Mouse (Mus musculus): ENCODE results near the gene Mrpl52. TPM values are rescaled to one million over a fixed set of nuclear protein-coding genes. Genes with fewer than 3 reads are reported as not detected.

Gene Mrpl52
- polyA plus RNA-seq, 1 experiment, result 88.5 TPM

DNA sequence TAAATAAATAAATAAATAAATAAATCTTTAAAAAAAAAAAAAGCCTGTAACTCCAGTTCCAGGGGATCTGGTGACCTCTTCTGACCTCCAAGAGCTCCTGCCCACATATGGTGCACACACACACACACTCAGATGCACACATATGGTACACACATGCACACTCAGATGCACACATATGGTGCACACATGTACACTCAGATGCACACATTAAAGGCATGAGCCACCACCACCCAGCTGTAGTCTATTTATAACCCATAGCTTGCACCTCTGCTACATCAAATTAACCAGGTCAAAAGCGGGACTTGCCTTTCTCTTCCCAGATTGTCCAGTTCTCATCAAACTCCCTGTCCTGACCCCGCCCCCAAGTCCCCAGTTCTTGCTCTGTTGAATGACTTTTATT, 5.7 kb upstream of the Mrpl52 start:
- H3K4me1 ChIP-seq (ENCODE audit: control insufficient read depth, insufficient read depth, low read length), result peaks cover 16% of the 10 kb centered on the region
- no peak overlapping the region for H3K27ac ChIP-seq (ENCODE audit: insufficient read depth, low read depth, low read length)
- TF ChIP-seq POLR2A (IDR thresholded peaks at IDR 0.05; ENCODE audit: borderline replicate concordance, low read depth, low read length), result no peak
- TF ChIP-seq CTCF (IDR thresholded peaks at IDR 0.05; ENCODE audit: low read depth, low read length), result no peak
- no peak overlapping the region for H3K4me3 ChIP-seq (ENCODE audit: insufficient read depth, low read length)

DNA sequence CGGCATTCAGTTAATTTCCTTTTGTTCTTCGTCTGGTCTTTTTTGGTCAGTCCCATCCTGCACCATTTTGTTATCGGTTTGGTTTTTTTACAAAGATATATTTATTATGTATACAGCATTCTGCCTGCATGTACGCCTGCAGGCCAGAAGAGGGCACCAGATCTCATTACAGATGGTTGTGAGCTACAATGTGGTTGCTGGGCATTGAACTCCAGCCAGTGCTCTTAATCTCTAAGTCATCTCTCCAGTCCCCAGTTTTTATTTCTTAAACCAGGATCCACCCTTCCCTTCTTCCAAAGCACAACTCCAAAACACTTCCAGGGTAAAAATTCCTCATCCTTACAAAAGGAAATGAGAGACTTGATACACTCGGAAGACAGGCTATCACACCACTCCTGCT, 3.3 kb upstream of the Mrpl52 start:
- Histone ChIP-seq H3K4me1 (ENCODE audit: control insufficient read depth, insufficient read depth, low read length) (peaks cover 16% of the 10 kb centered on the region), H3K27ac (ENCODE audit: insufficient read depth, low read depth, low read length) (no peak overlapping the region), H3K4me3 (ENCODE audit: insufficient read depth, low read length) (no peak overlapping the region)
- TF ChIP-seq POLR2A (IDR thresholded peaks at IDR 0.05; ENCODE audit: borderline replicate concordance, low read depth, low read length), result no peak
- TF ChIP-seq CTCF (IDR thresholded peaks at IDR 0.05; ENCODE audit: low read depth, low read length), result peak; percentile 37; the same call in 1 of the 2 replicates

DNA sequence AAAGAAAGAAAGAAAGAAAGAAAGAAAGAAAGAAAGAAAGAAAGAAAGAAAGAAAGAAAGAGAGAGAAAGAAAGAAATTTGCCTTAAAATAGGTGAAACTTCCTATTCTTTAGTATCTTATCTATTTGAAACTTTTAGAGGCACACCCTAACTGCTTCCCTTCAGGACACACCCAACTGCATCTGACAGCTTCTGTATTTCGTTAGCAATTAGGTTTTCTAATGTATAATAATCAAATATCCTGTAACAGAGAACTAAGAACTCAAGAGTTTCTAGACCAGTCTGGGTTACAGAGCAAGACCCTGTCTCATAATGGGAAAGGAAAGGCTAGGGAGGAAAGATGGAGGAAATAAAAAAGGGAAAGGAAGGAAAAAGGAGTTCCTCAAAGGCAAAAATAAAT, 2.1 kb upstream of the Mrpl52 start:
- Histone ChIP-seq H3K27ac (ENCODE audit: insufficient read depth, low read depth, low read length) (no peak overlapping the region), H3K4me3 (ENCODE audit: insufficient read depth, low read length) (no peak overlapping the region), H3K4me1 (ENCODE audit: control insufficient read depth, insufficient read depth, low read length) (peaks cover 16% of the 10 kb centered on the region)
- no peak for TF ChIP-seq CTCF (IDR thresholded peaks at IDR 0.05; ENCODE audit: low read depth, low read length)
- no peak for TF ChIP-seq POLR2A (IDR thresholded peaks at IDR 0.05; ENCODE audit: borderline replicate concordance, low read depth, low read length)

DNA sequence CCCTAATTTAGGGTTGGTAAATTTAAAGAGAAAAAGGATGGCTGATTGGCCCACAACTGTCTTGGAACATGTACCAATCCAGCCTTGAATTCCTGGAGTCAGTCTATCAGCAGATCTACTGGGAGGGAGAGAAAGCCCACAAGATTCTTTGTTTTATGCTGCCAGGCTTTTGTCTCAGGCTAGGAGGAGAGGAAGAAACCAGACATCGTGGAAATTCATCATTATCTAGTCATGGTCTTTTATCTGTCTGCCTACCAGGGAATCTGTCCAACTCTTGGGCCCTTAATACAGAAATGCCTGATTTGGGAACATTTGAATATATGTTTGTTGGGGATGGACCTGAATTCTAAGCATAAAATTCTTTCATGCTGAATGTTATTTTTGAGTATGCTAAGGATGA, 1.2 kb upstream of the Mrpl52 start:
- TF ChIP-seq CTCF (IDR thresholded peaks at IDR 0.05; ENCODE audit: low read depth, low read length) (no peak), POLR2A (IDR thresholded peaks at IDR 0.05; ENCODE audit: borderline replicate concordance, low read depth, low read length) (no peak)
- Histone ChIP-seq H3K27ac (ENCODE audit: insufficient read depth, low read depth, low read length) (no peak overlapping the region), H3K4me1 (ENCODE audit: control insufficient read depth, insufficient read depth, low read length) (peaks cover 16% of the 10 kb centered on the region), H3K4me3 (ENCODE audit: insufficient read depth, low read length) (no peak overlapping the region)

DNA sequence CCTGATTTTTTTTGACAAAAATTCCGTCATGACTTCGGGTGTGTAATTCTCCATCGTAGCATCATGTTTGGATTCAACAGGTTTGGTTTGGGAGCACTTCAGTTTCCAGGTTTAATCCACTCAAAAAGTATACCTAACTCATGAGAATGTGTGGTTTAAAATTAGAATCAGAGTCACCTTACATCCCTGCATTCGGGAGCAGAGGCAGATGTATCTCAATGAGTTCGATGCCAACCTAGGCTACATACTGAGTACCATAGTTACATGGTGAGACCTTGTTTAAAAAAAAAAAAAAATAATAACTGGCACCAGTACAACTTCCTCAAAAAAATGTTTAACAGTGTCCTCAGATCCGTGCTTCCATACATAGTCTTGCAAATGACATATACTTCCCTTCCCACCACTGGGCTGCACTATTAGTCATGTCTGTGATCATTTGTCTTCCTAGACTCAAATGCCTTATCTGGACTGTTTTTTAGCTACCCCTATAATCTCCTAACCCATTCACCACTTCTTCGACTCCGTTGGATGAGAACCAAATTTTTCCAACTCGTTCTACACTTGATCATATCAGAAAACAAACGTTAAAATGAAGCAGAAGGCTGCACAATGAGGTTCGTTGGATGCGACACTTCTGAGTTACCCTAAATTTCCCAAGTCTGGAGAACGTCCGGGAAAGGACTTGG, 563 bp upstream of the Mrpl52 start:
- Histone ChIP-seq H3K4me1 (ENCODE audit: control insufficient read depth, insufficient read depth, low read length) (peaks cover 22% of the 10 kb centered on the region), H3K27ac (ENCODE audit: insufficient read depth, low read depth, low read length) (peak overlapping the region; percentile 91), H3K4me3 (ENCODE audit: insufficient read depth, low read length) (peak overlapping the region; percentile 91)
- no peak for TF ChIP-seq CTCF (IDR thresholded peaks at IDR 0.05; ENCODE audit: low read depth, low read length)

DNA sequence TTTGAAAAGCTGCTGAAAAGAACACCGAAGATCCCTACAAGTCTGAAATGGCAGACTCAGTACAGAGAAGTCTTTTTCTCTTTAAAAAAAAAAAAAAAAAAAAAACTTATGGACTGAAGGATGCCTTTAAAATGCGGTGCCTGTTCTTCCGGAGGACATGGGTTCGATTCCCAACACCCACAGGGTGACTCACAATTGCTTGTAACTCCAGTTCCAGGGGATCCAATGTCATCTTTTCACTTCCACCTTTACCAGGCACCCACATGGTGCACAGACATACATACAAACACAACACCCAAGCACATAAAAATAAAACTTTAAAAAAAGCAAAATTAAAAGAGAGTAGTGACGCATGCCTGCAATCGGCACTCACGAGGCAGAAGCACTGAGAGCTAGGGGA, 987 bp downstream of the Mrpl52 start:
- no peak for TF ChIP-seq CTCF (IDR thresholded peaks at IDR 0.05; ENCODE audit: low read depth, low read length)
- no peak for TF ChIP-seq POLR2A (IDR thresholded peaks at IDR 0.05; ENCODE audit: borderline replicate concordance, low read depth, low read length)
- Histone ChIP-seq H3K4me3 (ENCODE audit: insufficient read depth, low read length) (no peak overlapping the region), H3K4me1 (ENCODE audit: control insufficient read depth, insufficient read depth, low read length) (peaks cover 23% of the 10 kb centered on the region), H3K27ac (ENCODE audit: insufficient read depth, low read depth, low read length) (no peak overlapping the region)

DNA sequence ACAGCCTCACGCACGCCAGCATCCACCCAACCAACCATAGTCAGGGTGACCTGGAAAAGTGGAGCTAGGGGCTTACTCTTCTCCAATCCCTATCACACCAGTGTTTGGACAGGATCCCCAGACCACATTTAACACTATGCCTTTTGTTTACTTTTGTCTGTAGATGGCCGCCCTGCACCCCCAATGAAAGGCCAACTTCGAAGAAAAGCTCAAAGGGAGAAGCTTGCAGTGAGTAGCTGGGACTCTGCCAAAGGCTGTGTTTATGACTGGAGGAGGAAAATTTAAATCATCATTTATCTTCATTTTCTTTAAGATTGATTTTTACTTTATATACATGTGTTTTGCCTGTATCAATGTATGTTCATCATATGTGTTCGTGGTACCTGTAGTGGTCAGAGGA, 1.7 kb downstream of the Mrpl52 start:
- no peak overlapping the region for H3K4me3 ChIP-seq (ENCODE audit: insufficient read depth, low read length)
- H3K4me1 ChIP-seq (ENCODE audit: control insufficient read depth, insufficient read depth, low read length), result peaks cover 31% of the 10 kb centered on the region
- TF ChIP-seq CTCF (IDR thresholded peaks at IDR 0.05; ENCODE audit: low read depth, low read length) (no peak), POLR2A (IDR thresholded peaks at IDR 0.05; ENCODE audit: borderline replicate concordance, low read depth, low read length) (no peak)
- no peak overlapping the region for H3K27ac ChIP-seq (ENCODE audit: insufficient read depth, low read depth, low read length)

DNA sequence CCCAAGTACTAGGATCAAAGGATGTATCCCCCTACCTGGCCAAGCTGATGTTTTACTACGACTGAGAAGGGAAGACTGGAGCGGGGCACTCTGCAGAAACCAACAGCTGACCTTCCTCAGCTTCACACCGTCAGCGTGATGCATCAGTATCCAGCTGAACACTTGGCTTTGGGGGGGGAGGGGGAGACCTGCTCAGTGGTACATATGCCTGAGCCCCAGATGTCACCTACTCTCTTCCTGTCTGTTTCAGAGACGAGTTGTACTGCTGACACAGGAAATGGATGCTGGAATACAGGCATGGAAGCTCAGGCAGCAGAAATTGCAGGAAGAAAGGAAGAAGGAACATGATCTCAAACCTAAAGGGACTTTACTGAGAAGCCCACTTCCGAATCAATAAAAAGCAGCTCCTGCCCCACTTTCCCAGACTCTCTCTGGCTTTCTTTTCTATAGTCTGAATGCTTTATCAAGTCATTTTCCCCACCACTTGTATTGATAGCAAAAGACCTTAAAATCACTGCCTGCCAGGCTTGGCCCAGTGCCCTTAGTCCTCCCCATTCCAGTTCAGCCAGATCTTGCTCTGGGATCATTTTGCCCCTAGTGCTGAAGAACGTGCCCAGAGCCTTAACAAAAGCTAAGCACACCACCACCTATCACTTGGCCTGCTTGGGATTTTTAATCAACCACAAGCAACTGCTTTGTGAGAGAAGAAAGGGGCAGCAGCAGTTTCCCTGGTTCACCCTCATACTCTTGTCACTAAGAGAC, 2.8 kb downstream of the Mrpl52 start:
- Histone ChIP-seq H3K4me1 (ENCODE audit: control insufficient read depth, insufficient read depth, low read length) (peaks cover 40% of the 10 kb centered on the region), H3K4me3 (ENCODE audit: insufficient read depth, low read length) (no peak overlapping the region), H3K27ac (ENCODE audit: insufficient read depth, low read depth, low read length) (no peak overlapping the region)
- TF ChIP-seq POLR2A (IDR thresholded peaks at IDR 0.05; ENCODE audit: borderline replicate concordance, low read depth, low read length) (no peak), CTCF (IDR thresholded peaks at IDR 0.05; ENCODE audit: low read depth, low read length) (no peak)

DNA sequence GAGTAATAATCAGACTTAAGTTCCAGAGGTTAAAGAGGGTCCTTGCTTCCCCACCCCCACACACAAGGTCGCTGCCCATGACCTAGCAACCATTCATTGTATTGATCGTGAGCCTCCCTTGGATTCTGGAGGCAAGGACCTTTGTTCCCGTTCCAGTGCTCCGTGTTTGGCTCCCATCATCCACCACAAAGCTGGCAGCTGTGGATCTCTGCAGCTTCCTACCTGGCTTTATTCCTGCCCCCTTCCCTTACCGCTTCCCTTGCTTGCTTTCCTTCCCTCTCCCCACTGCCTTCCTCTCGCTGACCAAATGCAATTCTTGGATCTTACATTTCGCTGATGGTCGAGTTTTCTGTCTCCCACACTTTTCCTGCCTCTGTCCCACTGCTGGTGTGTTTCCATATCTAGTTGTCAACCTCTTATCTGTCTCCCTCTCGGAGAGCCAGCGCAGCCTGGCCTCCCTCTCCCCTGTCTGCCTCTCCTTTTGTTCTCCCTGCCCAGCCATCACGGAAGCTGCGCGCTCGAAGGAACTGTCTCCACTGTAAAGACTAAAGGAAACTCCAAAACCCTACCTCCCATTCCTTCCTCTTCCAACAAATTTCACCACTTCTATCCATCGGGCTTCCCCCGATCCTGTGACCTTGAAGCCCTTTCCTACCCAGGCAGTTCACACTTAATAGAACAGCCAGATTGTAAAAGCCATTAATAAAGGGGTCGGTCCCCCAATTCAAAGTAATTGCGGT, 3.9 kb downstream of the Mrpl52 start:
- H3K4me1 ChIP-seq (ENCODE audit: control insufficient read depth, insufficient read depth, low read length), result peaks cover 35% of the 10 kb centered on the region
- TF ChIP-seq CTCF (IDR thresholded peaks at IDR 0.05; ENCODE audit: low read depth, low read length) (no peak), POLR2A (IDR thresholded peaks at IDR 0.05; ENCODE audit: borderline replicate concordance, low read depth, low read length) (no peak)
- H3K27ac ChIP-seq (ENCODE audit: insufficient read depth, low read depth, low read length), result no peak overlapping the region
- H3K4me3 ChIP-seq (ENCODE audit: insufficient read depth, low read length), result no peak overlapping the region
